Mouse (Mus musculus): ENCODE measurements around the gene Hhip.
"Not testable (repeated sequence)": the region's sequence is repeated elsewhere in the genome, so short reads cannot be mapped to it uniquely, and the experiment has no call there.

Hhip gene

GRCm38 (mm10) chr8:79992121-79992848 is 65.5 kb downstream of the Hhip start:
- DNase-seq: no peak

DNA sequence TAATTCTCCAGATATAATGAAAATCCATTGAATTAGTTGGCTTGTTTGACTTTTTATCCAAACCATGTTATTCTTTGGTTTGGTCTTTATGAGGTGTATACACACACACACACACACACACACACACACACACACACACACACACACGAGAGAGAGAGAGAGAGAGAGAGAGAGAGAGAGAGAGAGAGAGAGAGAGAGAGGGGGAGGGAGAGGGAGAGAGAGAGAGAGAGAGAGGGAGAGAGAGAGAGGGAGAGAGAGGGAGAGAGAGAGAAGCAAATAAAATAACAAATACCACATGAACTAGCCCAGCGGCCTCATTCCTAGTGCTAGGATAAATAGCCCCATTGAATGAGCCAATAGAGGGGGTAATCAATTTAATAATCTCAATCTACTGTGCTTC is 66.4 kb downstream of the Hhip start:
- DNase-seq: not testable (repeated sequence)

GRCm38 (mm10) chr8:79984946-79985345 is 72.9 kb downstream of the Hhip start:
- DNase-seq: no peak

DNA sequence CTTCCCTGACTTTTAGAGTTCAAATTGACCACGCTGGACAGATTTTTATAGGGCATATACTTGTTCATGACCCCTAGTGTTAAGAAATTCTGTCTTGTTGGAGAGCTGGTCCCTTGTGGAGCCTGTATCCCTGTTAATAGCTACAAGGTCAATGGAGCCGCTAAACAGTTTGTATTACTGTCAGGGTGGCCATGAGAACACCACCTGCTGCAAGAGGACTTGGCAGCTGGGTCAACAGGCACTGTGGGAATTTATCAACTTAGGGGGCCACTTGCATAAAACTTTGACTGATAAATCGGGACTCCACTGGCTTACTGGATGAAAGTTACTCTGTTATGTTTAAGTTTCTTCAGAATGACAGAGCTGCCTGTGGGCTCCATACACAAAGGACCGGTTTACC is 75.7 kb downstream of the Hhip start:
- no peak for DNase-seq

DNA sequence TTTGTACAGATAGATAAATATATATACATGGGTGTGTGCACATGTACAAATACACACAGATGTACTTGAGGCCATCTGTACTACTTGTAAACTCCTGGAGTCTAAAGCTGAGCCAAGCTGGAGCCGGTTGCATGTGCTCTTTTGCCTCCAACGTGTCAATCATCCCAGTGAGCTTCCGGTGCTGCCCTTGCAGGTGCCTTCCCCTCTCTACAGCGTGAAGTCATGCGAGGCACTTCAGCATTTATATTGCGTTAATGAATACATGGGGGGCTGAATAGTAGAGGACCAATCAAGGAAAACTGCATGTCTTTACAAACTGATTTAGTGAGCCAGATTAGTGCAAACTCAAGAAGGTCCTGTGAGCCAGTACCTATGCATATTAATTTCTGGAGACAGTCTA is 91.6 kb downstream of the Hhip start:
- no peak for DNase-seq

- no peak for DNase-seq
Observed at GRCm38 (mm10) chr8:79952857-79953256, 104.9 kb downstream of the Hhip start.

- DNase-seq: no peak
Observed at GRCm38 (mm10) chr8:79950376-79950775, 107.4 kb downstream of the Hhip start.

DNA sequence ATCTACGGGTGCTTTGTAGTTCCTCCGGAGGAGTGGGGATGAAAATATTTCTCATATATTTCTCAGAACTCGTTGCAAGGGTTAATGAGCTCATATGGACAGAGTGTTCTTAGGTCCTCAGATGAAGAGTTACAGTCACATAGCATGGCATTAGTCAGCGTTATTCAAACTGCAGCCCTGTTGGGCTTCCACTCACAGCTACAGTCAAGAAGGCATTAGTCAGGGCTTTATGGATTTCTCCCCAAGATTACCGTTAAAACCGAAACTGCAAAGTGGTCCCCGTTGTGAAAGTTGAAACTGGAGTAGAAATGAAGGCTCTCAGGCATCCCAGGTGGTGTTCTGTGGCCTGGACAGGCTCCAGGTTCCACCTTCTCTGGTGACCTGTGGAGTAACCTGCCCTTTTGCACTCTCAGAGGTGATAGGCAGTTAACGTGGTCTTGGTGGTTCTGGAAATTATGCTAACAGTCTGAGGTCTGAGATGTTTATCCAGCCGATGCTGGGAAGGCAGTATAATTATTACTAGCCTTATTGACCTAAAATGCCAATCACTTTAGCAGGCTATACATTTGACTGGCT is 112.2 kb downstream of the Hhip start:
- no peak for DNase-seq

- no peak for DNase-seq
Observed at GRCm38 (mm10) chr8:79941070-79941469, 116.7 kb downstream of the Hhip start.

DNA sequence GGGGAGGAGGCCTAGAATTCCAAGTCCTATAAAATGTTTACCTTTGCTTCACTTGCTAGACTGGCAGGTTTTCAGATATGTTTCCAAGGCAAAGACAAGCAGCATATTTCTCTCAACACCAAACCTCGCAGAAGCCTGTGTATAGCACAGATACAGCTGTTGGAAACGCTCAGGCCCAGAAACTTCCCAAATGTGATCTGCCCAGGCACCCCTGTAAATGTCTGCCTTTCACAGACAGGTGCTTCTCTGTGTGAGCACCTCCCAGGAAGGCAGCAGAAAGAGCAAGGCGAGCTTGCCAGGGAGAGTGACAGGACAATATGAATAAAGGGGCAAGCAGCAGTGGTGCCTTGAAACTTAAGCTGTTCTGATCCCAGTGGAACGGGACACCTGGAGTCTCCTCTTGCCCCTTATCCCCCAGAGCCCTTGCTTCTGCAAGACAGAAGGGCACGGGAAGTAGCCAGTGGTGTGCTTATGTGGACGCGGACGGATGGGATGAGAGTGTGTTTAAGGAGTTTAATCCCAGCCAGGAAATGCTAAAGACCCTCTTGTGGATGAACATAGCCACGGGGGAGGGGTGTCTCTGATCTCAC is 120.9 kb downstream of the Hhip start:
- no peak for DNase-seq

- no peak for DNase-seq
Observed at GRCm38 (mm10) chr8:79935793-79936192, 122.0 kb downstream of the Hhip start.

- DNase-seq: no peak
Observed at GRCm38 (mm10) chr8:79929202-79929601, 128.6 kb downstream of the Hhip start.

GRCm38 (mm10) chr8:79917211-79917610 is 140.6 kb downstream of the Hhip start:
- no peak for DNase-seq

All from thymus, postnatal 36 days (tissue).